Mouse (Mus musculus): ENCODE data around the gene Sar1b. TPM values are rescaled to one million over a fixed set of nuclear protein-coding genes. Genes with fewer than 3 reads are reported as not detected.
A peak's percentile ranks its signal among the peaks of the same experiment; 100 is the strongest.
"Not testable (repeated sequence)": the region's sequence is repeated elsewhere in the genome, so short reads cannot be mapped to it uniquely, and the experiment has no call there.

Gene Sar1b
- polyA plus RNA-seq, 1 experiment from 2014 or later: 91.6 TPM

DNA sequence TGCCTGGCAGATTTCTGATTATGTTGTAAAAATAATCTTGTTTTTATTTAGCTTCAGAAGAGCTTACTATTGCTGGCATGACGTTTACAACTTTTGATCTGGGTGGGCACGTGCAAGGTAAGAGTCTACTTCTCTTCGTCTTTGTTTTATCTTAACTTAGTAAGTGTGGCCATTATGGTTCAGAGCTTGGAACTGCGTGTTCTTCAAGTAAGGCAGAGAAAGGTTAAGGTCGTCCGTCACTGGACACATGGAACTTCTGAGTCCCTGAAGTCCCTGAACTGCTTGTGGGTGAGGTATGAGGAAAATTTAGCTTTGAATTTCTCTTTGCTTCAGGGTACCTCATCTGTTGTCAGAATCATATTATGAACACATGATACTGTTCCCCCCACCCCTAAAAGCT is 19.2 kb downstream of the Sar1b start:
- Histone ChIP-seq H3K4me2 (replicated peaks) (no peak overlapping the region), H3K4me1 (no peaks in the 10 kb centered on the region), H3K27ac (no peak overlapping the region), H3K27me3 (no peaks in the 10 kb centered on the region), H3K4me3 (no peak overlapping the region), H3K9ac (no peak overlapping the region), H3K36me3 (peaks cover 50% of the 10 kb centered on the region), H3K9me3 (no peaks in the 10 kb centered on the region)
- 90% methylated on average over 6 of the region's 6 CpGs for WGBS
- no peak for ATAC-seq (ENCODE audit: insufficient number of reproducible peaks, insufficient read depth, low FRiP score, low TSS enrichment)

DNA sequence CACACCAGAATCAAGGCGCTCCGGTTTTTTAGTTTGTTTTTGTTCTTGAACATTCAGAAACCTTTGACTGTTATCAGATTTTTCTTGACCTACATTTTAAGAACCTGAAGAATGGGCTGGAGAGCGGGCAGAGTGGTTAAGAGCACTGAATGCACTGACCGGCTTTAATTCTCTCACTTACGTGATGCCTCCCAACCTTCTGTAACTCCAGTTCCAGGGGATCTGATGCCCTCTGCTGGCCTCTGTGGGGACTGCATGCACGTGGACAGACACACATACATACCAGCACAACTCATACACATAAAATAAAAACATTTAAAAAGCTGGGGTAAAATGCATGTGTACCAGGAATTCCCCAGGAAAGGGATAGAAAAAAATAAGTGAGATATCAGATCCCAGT is 22.4 kb downstream of the Sar1b start:
- 88% methylated on average over 6 of the region's 6 CpGs for WGBS
- peaks cover 62% of the 10 kb centered on the region for H3K36me3 ChIP-seq

DNA sequence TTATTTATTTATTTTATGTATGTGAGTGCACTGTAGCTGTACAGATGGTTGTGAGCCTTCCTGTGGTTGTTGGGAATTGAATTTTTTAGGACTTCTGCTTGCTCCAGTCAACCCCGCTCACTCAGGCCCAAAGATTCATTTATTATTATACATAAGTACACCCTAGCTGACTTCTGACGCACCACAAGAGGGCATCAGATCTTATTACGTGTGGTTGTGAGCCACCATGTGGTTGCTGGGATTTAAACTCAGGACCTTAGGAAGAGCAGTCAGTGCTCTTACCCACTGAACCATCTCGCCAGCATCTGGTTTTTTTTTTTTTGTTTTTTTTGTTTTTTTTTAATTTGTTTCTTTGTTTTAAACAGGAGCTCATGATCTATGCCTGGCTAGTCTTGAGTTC is 26.2 kb downstream of the Sar1b start:
- 89% methylated on average over 4 of the region's 4 CpGs for WGBS
- H3K4me2 ChIP-seq (replicated peaks); H3K9ac ChIP-seq; H3K9me3 ChIP-seq; H3K27me3 ChIP-seq; ATAC-seq (ENCODE audit: insufficient number of reproducible peaks, insufficient read depth, low FRiP score, low TSS enrichment); H3K27ac ChIP-seq; H3K4me1 ChIP-seq; H3K4me3 ChIP-seq: not testable (repeated sequence)
- H3K36me3 ChIP-seq: peaks cover 58% of the 10 kb centered on the region

More for the DNA sequence above, 22.4 kb downstream of the Sar1b start:
- ATAC-seq (ENCODE audit: insufficient number of reproducible peaks, insufficient read depth, low FRiP score, low TSS enrichment): no peak
- no peaks in the 10 kb centered on the region for H3K4me1 ChIP-seq
- no peak overlapping the region for H3K4me3 ChIP-seq
- no peaks in the 10 kb centered on the region for H3K27me3 ChIP-seq
- H3K9ac ChIP-seq: no peak overlapping the region
- H3K4me2 ChIP-seq (replicated peaks): no peak overlapping the region
- H3K9me3 ChIP-seq: no peaks in the 10 kb centered on the region
- no peak overlapping the region for H3K27ac ChIP-seq

DNA sequence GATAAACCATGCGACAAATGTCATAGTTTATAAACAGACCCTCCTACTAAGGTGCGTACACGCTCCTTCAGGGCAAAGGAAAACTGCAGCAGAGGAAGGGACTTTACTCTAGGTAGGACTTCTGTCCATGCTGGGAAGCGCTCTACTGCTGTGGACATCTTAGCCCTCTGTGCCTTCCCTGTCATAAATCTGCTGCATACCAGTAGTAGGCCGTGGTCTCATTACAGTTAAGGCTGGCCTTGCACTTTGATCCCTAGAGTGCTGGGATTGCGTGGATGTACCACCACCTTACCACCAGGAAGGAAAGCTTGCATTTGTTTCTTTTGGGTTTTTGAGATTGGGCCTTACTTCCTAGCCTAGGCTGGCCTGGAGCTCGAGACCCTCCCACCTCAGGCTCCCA is 27.2 kb downstream of the Sar1b start:
- Histone ChIP-seq H3K36me3 (peaks cover 54% of the 10 kb centered on the region), H3K4me2 (replicated peaks) (no peak overlapping the region), H3K4me3 (no peak overlapping the region), H3K27ac (no peak overlapping the region), H3K27me3 (no peaks in the 10 kb centered on the region), H3K9ac (no peak overlapping the region), H3K4me1 (no peaks in the 10 kb centered on the region), H3K9me3 (no peaks in the 10 kb centered on the region)
- WGBS: 94% methylated on average over 7 of the region's 7 CpGs
- no peak for ATAC-seq (ENCODE audit: insufficient number of reproducible peaks, insufficient read depth, low FRiP score, low TSS enrichment)

DNA sequence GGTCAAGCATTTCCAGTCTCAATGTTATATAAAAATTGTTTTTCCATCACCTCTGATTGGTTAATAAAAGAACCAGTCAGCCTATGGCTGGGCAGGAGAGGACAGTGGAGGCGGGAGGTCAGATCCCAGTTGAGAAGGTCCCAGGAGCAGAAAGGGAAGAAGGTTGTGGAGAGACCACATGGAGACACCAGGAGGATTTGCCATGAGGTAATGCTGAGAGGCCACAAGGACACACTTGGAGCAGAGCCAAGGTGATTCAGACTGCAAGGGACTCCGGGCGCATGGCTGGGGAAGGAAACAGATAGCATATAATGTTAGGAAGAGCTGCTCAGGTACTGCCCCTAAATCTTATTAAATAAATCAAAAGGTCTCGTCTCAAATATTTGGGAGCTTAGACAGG is 32.8 kb downstream of the Sar1b start:
- Histone ChIP-seq H3K9ac (no peak overlapping the region), H3K27me3 (no peaks in the 10 kb centered on the region), H3K9me3 (no peaks in the 10 kb centered on the region), H3K4me3 (no peak overlapping the region), H3K4me1 (no peaks in the 10 kb centered on the region), H3K27ac (no peak overlapping the region), H3K36me3 (peaks cover 11% of the 10 kb centered on the region), H3K4me2 (replicated peaks) (no peak overlapping the region)
- WGBS: 74% methylated on average over 4 of the region's 4 CpGs
- ATAC-seq (ENCODE audit: insufficient number of reproducible peaks, insufficient read depth, low FRiP score, low TSS enrichment): no peak

DNA sequence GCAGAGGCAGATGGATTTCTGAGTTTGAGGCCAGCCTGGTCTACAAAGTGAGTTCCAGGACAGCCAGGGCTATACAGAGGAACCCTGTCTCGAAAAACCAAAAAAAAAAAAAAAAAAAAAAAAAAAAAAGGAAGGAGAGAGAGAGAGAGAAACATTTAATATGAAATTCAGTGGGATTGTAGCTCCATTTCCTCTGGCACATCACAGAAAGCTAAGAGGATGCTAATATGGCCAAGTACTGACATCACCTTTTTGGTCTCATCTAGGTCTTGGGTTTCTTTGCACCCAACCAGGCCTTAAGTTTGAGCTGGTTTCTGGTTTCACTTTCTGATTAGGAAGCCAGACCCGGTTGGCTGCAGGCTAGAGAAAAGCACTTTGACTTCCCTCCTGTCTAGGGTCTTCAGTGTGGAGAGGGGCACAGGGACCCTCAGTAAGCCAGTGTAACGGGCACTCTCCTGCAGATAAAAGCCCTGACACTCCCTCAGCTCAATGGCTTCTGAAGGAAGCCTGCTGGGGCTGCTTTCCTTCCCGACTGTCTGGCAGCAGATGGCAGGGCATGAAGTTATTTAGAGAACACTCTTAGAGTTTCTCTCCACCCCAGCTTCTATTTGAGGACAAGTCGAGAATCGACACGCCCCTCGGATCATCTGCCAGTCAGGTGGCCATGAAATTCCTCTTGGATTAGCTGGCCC is 37.3 kb downstream of the Sar1b start:
- Histone ChIP-seq H3K9me3 (no peaks in the 10 kb centered on the region), H3K4me2 (replicated peaks) (no peak overlapping the region), H3K27me3 (no peaks in the 10 kb centered on the region), H3K9ac (no peak overlapping the region), H3K4me1 (0 out of 2 replicates have a peak, but pooled peaks cover 4% of the 10 kb centered on the region), H3K36me3 (no peaks in the 10 kb centered on the region), H3K4me3 (no peak overlapping the region), H3K27ac (no peak overlapping the region)
- 46% methylated on average over 8 of the region's 8 CpGs for WGBS
- no peak for ATAC-seq (ENCODE audit: insufficient number of reproducible peaks, insufficient read depth, low FRiP score, low TSS enrichment)

DNA sequence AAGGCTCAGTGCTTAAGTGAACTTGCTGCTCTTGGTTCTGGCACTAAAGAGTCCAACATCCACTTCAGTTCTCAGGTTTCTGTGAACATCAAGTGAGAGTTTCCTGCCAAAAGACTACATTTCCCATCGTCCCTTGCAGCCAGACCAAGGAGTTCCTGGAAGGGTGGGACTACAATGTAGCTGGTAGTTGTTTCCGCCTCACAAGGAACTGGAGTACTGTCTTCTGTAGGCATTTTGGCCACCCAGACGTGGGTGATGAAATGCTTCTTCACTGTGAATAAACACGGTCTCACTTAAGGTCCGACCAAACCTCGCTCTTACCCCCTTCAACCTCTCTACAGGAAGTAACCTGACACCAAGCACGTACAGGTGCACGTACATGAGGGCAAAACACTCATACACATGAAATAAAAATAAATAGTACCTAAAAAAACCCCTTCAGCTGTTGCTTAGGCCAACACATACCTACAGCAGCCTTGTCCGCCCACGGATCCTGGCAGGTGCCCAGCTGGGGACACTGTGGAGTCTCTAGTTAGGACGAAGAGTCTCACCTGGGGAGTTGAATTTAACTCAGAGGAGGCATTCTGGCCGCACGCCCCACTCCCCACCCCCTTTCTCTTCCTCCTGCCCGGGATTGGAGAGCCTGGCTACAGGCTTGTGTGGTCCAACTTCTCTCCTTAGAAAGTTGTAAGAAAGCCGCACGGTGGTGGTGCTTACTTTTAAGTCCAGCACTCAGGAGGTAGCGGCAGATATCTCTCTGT is 41.9 kb downstream of the Sar1b start:
- Histone ChIP-seq H3K36me3 (no peaks in the 10 kb centered on the region), H3K27ac (peak overlapping the region; percentile 26; the same call in 1 of the 2 replicates), H3K27me3 (no peaks in the 10 kb centered on the region), H3K4me1 (peaks cover 12% of the 10 kb centered on the region; the same call in 1 of the 2 replicates), H3K9me3 (no peaks in the 10 kb centered on the region), H3K4me2 (replicated peaks) (peak overlapping the region; percentile 64), H3K4me3 (peak overlapping the region; percentile 40), H3K9ac (peak overlapping the region; percentile 25; the same call in 1 of the 2 replicates)
- peak; percentile 39 for ATAC-seq (ENCODE audit: insufficient number of reproducible peaks, insufficient read depth, low FRiP score, low TSS enrichment)
- 20% methylated on average over 17 of the region's 17 CpGs for WGBS

DNA sequence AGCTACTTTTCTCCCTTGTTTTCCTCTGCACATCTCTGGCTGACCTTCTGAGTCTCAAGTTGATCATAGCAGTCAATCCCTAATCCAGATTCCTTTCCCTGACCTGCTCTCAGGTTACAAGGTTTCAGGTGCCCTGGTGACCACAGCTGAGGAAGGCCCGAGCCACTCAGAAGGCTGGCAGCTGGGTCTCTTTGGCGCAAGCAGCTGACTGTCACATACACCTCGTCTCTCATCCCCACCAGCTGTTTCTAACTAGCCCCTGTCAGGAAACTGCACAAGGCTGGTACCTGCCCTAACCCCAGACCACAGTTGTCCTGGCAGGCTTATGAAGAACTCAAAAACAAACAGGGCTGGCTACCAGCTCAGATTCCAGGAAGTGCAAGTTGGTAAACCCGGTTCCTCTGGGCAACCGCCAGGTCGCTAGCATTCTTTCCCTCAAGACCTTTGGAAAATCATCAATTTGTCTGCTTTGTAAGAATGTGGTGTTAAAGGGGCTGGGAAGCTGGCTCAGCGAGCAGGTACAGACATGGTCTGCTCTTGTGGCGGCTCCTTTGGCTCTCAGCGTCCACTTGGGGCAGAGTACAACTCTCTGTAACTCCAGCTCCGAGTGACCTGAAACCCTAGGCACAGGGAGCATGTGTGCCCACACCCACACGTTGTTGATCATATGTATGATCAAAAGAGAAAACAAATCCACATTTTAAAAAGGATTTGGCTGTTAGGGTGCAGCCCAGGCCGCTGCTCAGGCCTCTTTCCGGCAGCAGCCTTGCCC is 43.8 kb downstream of the Sar1b start:
- Histone ChIP-seq H3K36me3 (no peaks in the 10 kb centered on the region), H3K9me3 (no peaks in the 10 kb centered on the region), H3K27me3 (no peaks in the 10 kb centered on the region), H3K9ac (no peak overlapping the region), H3K4me3 (no peak overlapping the region), H3K4me2 (replicated peaks) (no peak overlapping the region), H3K4me1 (peaks cover 12% of the 10 kb centered on the region; the same call in 1 of the 2 replicates), H3K27ac (no peak overlapping the region)
- WGBS: 35% methylated on average over 13 of the region's 13 CpGs
- no peak for ATAC-seq (ENCODE audit: insufficient number of reproducible peaks, insufficient read depth, low FRiP score, low TSS enrichment)

DNA sequence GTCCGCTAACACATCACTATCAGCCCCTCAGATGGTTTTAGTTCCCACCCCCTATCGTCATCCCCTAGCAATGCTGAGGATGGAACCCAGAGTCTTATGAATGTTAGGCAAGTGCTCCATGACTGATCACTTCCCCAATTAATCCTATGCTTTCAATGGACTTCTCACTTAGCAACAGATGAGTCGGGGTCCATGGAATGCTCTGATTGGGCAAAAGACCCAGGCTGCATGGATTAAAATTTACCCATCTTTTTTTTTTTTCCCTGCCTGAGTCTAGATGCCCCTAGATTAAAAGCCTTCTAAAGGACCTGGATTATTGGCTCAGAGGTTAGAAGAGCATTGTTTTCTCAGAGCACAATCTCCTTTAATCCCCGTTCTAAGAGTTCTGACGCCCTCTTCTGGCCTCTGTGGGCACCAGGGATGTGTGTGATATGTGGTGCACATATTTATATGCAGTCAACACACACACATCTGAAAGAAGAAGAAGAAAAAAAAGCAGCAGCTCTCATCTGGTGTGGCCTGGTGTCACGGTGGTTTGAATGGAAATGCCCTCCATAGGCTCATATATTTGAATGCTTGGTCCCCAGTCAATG is 46.2 kb downstream of the Sar1b start:
- no peak overlapping the region for H3K9ac ChIP-seq
- H3K36me3 ChIP-seq: no peaks in the 10 kb centered on the region
- no peaks in the 10 kb centered on the region for H3K9me3 ChIP-seq
- H3K27ac ChIP-seq: no peak overlapping the region
- H3K27me3 ChIP-seq: no peaks in the 10 kb centered on the region
- no peak overlapping the region for H3K4me2 ChIP-seq (replicated peaks)
- H3K4me1 ChIP-seq: peaks cover 12% of the 10 kb centered on the region; the same call in 1 of the 2 replicates
- no peak overlapping the region for H3K4me3 ChIP-seq
- no peak for ATAC-seq (ENCODE audit: insufficient number of reproducible peaks, insufficient read depth, low FRiP score, low TSS enrichment)
- 60% methylated on average over 6 of the region's 6 CpGs for WGBS

DNA sequence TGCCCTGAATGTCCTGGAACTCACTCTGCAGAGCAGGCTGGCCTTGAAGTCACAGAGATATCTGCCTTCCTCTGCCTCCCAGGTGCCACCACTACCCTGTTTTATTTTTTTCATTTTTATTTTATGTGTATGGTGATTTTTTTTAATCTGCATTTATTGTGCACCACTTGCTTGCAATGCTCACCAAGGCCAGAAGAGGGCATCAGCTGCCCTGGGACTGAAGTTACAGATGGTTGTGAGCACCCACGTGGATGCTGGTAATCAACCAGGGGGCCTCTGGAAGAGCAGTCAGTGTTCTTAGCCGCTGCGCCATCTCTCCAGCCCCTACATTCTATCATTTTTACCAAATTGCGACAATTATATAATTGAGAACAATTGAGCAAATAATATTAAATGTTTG is 47.7 kb downstream of the Sar1b start:
- ATAC-seq (ENCODE audit: insufficient number of reproducible peaks, insufficient read depth, low FRiP score, low TSS enrichment): no peak
- Histone ChIP-seq H3K9ac (no peak overlapping the region), H3K27ac (no peak overlapping the region), H3K27me3 (no peaks in the 10 kb centered on the region), H3K4me2 (replicated peaks) (no peak overlapping the region), H3K4me1 (peaks cover 7% of the 10 kb centered on the region; the same call in 1 of the 2 replicates), H3K9me3 (no peaks in the 10 kb centered on the region), H3K4me3 (no peak overlapping the region), H3K36me3 (0 out of 2 replicates have a peak, but pooled peaks cover 2% of the 10 kb centered on the region)
- WGBS: 87% methylated on average over 4 of the region's 4 CpGs

DNA sequence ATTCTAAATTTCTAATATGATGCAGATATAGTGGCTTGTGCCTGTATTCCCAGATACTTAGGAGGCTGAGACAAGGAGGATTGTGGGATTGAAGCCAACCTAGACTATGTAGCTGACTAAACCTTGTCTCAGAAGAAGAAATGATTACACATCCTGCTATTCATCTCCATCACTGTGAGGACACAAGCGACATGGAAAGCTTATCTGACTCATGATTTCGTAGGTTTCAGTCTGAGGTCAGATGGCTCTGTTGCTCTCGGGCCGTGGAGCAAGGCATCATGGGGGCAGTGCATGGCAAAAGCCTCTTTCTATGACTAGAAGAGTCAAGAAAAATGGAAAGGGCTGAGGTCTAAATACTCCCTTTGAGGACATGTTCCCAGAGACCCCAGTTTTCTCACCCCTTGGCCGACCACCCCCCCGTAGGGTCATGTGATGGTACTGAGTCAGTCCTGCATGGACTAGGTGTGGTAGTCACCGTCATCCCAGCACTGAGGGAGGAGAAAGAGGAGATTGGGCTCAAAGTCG is 48.6 kb downstream of the Sar1b start:
- WGBS: 88% methylated on average over 8 of the region's 8 CpGs
- ATAC-seq (ENCODE audit: insufficient number of reproducible peaks, insufficient read depth, low FRiP score, low TSS enrichment): no peak
- H3K36me3 ChIP-seq: peaks cover 10% of the 10 kb centered on the region
- no peak overlapping the region for H3K4me2 ChIP-seq (replicated peaks)
- H3K27ac ChIP-seq: no peak overlapping the region
- H3K4me1 ChIP-seq: peaks cover 6% of the 10 kb centered on the region; the same call in 1 of the 2 replicates
- no peak overlapping the region for H3K4me3 ChIP-seq
- H3K27me3 ChIP-seq: no peaks in the 10 kb centered on the region
- H3K9ac ChIP-seq: no peak overlapping the region
- H3K9me3 ChIP-seq: no peaks in the 10 kb centered on the region

All from embryonic facial prominence, embryonic 12.5 days (tissue).